Mouse (Mus musculus) CD4-positive helper T cell, adult 2 months (primary cell): ENCODE results near the gene Socs4.

ENCODE experiments used
- DNase-seq: peaks from one replicate; pipeline ENCODE4 v3.0.0-alpha.2; 2012; ENCODE audit warnings: low read depth, missing footprints, low spot score

Socs4 gene

DNA sequence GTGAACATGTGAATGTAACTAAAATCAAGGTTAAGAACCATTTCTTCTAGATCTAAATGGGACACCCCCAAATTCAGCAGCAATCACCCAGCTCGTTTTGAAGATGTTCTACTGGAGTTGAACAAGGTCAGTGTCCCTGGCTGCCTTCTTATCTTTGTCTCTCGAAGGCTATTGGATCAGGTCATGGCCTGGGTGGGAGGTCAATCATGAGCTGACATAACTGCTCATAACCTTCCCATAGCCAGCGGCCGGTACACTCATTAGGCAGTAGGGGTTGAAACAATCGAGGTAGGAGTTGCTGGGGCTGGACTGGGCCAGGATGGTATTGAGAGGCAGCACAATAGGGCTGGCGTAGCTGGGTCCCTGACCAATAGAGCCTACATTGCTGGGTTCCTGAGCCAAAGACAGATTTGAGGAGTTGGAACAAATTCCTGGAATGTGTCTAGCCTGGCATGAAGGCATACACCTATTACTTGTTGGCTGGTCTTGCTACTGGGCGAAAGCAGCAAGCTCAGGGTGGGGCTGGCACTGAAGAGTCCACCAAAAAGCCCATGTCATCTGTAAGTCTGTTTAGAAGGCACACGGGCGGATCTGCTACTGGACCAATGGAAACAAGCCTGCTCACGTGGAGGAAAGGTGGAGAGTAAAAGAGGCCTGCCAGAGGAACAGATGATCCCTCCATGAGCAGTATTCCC is 63.6 kb downstream of the Socs4 start:
- no peak for DNase-seq

- no peak for DNase-seq
These were observed 65.1 kb downstream of the Socs4 start for GRCm38 (mm10) chr14:47341811-47342291.
